Mouse (Mus musculus): ENCODE measurements around the gene Ikzf2. TPM values are rescaled to one million over a fixed set of nuclear protein-coding genes. Genes with fewer than 3 reads are reported as not detected.
A peak's percentile ranks its signal among the peaks of the same experiment; 100 is the strongest.

The Ikzf2 gene
- total RNA-seq, 2 experiments from 2014 or later = 8.9 to 10.5 TPM

DNA sequence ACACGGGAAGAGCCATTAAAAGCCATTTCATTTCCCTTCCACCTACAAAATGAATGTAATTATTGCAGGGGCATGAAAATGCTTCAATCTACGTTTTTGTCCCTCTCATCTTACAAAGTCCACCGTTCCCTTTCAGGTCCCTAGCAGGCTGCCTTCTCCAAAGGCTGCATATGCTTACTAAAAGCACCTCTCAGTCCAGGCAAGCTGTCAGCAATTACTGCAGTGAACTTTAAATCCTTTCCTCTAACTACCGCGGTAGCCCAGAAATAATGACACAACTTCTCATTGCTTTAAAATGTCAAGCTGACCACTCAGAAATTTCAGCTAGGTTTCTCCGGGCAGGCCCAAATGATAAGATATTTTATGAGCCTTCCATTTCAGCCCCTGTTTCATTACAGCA, 95.2 kb downstream of the Ikzf2 start:
- no peak for DNase-seq

DNA sequence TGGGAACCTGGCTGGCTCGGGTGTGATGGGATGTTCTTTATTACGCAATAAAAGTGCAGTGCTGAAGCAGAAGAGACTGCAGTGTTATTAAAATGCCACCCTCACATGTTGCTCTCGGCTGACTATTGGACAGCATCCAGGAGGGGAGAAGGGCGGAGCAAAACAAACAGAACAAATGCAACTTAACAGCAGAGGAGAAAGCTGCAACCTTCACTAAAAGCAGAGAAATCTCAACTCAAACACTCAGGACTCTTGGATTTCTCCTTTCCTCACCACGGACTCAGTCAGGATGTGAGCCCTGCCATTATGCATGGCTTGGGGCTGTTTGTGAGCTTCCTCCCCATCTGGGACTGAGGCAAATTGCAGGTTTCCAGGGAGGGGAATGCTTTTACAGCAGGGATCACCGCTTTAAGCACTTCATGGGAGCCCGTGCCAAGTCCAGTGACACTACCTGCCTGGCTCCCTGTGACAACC, 95.7 kb downstream of the Ikzf2 start:
- DNase-seq = peak; percentile 42 to 54

DNA sequence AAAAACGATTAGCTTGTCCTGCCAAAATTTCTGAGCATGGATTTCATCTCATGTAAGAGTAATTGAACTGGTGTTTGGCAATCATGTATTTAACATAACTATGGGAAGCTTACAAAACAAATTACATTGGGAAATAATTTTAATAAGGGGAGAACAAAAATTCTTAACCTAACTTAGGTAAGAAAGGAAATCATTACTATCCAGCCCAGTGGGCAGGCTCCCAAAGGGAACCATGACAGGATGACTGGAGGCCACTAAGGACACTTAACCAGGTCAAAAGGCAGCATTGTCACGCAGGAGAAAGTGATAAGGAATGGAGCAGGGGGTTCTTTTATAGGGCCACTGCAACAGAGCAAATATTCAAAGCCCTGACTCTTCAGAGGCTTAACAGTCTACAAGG, 101.5 kb downstream of the Ikzf2 start:
- DNase-seq = peak; percentile 35 to 59

DNA sequence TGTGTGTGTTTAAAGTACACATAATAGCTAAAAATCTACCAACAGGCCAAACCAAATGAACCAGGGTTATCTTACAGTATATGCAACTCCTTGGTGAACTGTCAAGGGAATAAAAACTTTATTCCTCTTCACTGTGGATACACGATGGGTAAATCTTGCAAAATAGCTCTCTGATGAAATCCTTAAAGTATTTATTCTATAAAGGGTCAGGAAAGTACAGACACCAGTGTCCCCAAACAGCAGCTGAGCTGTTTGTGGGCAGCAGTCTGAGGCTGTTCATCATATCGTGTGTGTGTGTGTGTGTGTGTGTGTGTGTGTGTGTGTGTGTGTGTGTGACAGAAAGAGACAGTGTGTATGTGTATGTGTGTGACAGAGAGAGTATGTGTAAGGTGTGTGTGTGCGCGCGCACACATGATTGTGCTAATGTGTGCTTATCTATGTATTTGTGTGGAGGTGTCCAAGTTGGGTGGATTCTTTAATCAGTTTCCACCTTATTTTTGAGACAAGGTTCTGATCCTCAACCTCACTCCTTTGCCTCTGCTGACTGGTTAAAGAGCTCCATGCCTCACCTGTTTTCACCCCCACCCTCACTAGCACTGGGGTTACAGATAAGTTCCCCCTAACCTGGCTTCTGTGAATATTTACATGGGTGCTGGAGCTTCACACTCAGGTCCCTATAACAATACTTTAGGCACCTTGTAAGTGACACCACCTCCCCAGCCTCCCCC, 102.9 kb downstream of the Ikzf2 start:
- no peak for DNase-seq

DNA sequence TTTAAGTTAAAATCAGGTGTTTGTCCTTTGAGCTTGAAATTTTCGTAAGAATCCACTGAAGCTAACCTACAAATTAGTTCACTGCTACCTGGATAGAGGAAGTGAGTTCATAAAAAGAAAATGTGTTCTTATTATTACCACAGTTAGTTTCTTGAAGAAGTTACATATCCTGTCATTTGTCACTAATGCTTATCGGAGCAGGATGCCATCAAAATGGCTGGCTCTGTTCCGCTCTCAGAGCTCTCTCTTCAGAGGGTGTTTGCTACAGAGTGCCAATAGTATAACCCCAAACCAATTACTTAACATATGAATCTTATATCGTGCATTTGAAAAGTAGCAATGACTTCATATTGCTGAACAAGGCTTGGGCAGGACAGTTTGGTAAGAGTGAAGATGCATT, 108.1 kb downstream of the Ikzf2 start:
- no peak for DNase-seq

DNA sequence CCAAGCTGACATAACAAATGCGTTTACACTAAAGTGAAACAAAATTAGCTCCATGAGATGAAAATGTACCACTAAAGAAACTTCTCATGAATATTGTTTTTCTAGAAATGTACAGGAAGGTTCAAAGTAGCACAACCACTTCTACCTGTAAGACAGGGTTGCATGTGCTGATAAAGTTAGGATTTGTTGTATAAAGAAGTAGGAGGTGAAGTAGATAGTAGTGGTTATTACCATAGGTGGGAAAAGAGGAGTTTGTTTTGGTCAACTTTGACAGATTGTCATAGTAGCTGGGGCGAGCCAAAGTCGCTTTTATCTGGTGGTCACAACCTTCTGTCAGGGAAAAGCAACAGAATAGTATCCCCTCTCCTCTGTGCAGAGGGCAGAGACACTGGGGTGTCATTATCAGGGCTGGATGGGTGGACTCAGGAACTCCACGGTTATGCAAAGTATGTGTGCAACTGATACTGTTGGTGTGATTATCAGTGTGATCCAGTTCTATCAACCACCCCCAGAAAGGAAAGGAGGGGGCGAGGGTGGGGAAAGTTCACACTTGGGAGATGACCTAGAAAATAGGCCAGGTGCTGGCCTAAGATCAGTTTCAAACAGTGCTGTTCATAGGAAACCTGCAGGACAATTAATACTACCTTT, 127.5 kb downstream of the Ikzf2 start:
- no peak for DNase-seq

DNA sequence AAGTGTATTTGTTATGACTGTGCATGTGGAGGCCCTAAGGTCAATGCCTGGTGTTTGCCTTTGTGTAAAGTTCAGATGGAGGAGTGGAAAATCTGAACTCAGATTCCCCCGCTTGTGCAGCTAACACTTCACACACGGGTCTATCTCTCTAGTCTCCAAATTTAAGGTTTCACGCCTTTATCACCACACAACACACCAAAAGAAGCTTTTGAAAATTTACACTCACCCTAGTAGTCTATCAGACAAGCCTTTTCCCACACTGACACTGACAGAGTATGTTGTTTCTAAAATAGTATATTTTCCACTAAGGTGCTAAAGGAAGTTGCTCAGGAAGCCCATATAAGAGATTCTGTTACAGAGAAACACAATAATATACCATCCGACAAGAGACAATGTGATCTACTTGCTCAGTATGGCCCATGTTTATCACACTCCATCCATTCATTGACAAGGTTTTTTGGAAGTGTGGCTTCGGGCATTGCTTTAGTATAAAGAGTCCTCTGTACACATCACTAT, 131.4 kb downstream of the Ikzf2 start:
- DNase-seq = no peak

DNA sequence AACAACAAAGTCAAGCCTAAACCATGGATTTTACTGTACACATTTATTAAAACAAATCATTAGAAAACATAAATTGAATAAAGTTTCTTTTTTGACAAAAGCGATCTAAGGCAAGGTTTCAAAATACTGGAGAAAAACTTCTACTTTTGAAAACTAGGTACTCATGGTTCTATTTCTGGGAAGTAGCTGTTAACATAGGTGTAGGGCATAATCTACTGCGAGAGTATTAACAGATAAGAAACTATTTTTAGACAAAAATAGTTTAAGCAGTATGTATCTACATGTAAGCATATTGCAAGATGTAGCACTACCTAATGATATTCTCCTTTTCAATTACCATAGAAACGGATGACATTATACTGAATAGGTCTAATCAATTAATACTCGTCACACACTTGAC, 137.1 kb downstream of the Ikzf2 start:
- no peak for DNase-seq

DNA sequence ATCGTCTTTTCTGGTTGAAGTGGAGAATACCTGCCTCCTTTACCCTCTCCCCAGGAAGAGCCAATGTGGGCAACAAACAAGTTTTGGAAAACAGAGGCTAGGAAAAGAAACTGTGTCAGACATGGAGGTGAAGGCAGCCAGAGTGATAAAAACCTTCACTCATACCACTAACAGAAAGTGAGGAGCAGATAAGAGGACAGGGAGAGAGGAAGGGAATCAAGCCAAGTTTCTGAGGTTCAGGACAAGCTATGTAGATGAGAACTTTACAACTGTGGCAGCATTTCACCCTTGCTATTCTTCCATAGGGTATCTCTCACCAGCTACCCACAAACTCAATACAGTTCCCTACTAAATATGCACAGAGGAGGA, 141.2 kb downstream of the Ikzf2 start:
- no peak for DNase-seq

DNA sequence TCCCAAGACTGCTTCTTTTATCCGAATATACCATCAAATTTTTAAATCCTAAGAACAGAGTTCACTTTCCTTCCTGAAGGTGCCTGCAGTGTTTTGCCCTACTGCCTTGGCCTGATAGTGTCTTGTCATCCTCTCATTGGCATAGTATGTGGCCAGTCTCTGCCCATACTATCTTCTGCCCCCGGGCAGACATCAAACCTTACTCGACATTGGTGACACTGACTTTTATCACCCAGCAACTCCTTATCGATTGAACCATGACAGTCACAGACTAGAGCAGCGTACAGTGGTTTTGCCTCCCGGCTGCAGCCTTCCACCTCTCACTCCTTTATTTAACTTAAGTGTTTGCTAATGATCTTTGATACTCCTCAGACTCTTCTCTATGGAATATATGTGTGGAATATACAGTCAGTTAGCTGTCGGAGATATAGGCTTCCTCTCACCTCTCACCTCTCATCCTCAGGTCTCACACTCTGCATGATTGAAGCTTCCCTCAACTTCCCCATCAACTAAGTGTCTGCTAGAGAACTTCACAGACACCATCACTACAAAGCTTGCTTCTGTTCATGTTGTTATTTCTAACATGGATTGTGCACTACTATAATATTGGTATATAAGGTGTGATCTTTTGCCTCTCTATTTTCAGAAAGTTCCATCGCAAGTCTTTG, 141.7 kb downstream of the Ikzf2 start:
- DNase-seq = no peak

DNA sequence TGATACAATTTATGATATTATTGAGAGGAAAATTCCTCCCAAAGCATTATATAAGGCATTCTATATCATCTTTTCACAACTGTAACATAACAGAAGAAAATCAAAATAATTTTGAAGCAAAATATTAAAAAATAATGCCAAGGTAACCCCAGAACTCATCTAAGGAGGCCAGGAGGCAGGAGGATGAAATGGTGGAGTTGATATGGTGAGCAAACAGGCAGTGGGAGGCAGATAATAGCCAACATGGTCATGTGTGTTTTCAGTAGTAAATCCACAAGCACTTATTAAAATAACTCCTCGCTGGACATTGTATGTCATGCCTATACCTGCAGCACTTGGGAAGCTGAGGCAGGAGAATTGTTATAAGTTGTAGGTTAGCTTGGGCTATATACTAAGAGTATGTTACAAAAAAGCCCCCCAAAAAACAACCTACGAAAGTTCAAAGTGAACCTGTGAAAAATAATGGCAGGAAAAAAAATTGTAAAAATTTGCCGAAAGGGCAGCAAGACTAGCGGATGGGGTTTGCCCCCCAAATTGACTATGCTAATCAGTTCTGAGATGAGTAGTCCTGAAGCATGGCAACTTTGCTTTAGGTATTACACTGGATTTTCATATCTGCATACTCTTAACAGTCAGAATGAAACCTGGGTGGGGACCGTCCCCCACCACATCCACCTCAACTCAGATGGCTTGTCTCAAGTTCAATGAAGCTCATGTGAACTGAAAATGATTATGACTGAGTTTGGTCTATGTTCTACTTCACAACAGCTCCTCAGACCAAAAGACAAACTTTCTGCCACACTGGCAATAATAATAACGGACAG, 143.1 kb downstream of the Ikzf2 start:
- DNase-seq = no peak

DNA sequence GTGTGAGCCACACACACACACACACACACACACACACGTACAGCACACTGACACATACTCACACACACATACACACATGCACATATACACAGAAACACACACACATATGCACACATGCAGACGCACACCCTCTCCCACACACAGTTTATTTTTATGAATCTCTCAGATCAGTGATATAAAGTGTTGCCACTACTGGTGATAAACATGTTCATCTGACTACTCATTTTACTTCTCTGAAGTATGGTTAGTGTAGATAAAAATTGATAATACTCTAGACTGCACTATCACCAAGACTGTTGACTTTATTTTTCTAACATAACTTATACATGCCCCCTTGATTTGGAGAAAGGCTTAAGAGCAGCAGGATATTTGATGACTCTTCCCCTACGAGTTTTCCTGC, 144.5 kb downstream of the Ikzf2 start:
- DNase-seq = no peak

DNA sequence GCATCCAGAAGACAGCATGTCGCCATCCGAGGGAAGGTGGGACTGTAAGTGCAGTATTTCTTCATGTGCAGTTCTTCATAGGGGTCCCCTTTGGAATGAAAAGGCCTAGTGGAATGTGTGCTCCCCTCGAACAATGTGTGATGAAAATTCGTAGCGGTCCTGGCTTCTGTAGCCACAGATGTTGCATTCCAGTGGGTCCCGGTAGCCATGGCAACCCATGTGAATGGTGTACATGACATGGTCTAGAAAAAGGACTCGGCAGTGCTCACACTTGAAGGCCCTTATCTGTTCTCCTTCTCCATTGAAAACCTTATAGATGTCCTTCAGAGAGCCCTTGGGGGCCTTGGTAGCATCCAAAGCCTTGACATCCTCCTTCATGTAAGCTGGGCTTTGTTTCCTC, 148.4 kb downstream of the Ikzf2 start:
- no peak for DNase-seq

DNA sequence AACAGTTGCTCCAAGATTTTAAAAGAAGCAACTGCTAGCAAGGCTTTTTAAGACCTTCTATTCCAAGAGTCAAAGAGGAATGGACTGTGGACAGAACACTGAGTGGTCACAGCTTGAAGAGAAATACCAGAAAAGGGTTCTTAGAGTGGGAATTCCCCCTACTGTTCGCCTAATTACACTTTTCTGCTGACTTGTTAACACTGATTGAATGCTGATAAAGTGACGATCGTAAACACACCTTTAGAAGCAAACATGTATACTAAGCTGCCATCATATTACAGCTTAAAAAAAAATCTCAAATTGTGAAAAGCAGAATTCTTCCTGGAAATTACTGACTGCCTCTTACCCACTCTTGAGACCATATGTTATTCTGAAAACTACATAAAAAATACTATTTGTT, 149.4 kb downstream of the Ikzf2 start:
- DNase-seq = no peak

DNA sequence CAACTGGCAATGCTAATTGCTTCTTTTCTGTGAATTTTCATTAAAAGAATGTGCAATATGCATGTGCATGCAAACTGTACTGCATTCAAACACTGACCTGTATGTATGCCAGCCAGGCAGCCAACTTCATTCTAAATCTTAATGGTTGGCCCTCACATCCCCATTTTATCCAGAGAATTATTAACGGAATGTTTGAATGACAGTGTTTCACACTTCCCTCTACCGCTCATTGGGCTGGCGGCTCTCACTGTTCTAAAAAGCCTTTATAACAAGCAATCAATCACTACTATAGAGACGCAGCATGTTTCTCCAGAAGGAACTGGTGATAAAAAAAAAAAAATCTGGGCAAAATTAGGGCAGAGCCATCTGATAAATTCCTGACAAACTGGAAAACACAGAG, 151.5 kb downstream of the Ikzf2 start:
- no peak for DNase-seq

DNA sequence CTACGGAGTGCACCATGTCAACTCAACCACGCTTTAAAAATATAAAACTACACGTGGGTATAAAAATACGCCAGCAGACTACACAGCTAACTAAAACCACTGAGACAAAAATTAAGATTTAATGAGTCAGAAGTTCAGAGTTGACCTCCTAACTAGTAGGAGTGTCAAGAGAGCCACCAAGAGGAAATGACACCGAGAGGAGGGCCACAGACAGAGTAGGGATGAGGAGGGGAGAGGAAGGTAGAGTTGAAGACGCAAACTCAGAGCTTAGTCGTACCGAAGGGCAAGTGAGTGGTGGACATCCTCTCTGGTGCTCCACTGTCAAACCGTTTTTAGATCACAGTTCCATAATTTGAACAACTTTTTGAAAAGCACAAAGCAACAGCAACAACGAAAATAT, 154.0 kb downstream of the Ikzf2 start:
- no peak for DNase-seq

DNA sequence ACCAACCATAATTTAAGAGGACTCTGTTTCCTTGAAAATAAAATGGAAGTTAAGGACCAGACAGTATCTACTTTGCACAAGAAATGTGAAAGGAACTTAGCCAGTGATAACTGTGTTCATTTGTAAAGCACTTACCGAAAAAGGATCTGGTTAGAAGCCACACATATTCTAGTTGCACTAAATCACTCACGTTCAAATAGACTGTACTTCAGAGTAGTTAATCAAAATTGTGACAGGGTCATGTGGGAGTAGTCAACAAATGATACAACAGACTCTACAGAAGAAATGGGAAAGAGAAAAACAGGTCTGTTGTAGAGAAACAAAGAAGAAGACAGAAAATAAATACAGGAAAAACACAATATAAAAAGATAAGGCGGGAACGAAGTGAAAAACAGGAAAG, 158.3 kb downstream of the Ikzf2 start:
- DNase-seq = no peak

DNA sequence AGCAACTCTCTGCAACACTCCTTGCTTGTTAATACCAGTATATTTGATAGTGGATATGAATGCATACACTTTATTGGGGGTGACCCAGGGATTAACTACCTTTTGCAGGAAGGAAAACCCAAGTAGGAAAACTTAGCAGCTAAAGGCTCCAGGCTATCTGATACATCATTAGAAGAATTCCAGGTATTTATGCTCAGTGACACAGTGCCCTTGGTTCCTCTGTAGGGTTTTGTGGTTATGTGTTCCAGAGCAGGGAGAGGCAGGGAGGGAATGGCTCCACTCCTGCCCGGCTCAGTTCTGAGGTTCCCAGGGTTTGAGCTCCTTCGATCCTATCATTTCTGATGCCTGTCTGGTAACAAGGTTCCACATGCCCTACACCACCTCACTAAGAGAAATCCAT, 165.4 kb downstream of the Ikzf2 start:
- DNase-seq = no peak

DNA sequence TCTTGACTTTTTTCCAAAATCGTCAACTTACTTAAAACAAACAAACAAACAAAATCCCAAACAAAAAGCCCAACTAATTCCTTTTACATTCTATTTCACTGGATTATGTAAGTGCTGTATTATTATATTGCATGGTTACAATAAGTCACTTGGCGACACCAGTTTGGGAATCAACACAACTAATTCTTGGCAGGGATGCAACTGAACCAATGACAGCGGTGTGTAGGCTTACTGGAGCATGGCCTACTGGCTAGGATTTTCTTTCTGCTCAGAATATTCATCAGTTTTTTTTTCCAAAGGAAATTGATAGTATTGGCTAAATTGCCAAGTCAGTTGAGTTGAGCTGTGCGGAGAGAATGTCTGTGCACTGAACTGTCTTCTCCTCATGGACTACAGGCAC, 167.7 kb downstream of the Ikzf2 start:
- DNase-seq = no peak

DNA sequence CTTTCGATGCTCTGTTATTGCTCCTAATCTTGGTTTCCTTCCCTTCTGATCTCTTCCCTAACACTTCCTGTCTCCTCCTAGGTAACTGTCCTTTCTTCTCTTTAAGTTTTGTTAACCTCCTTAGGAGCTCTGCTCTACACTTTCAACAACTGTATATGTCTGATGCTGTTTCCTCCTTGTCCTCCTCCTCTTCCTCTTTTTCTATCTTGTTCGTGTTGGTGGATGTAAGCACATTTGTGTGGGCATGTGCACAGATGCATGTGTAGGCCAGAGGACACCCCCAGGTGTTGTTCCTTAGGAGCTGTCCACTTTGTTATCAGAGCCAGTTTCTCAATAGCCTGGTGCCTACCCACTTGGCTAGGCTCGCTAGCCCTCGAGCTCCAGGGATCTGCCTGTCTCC, 169.0 kb downstream of the Ikzf2 start:
- DNase-seq = no peak

DNA sequence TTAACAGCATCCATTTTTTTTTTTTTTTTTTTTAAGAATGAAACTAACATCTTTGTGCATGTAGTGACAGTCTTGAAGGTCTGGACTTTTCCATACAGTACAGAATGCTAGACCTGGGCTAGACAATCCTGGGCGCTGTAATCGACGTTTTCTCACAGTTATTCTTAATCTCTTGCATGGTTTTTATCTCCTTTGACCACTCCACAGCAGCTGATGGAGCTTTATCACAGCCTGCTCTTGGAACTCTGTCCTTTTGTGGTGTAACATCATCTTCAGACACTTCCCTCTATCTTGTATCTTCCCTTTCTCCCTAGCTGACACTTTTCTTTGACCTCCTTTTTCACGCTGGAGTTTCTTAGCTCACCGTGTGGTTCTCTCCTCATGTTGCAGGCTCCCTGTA, 170.9 kb downstream of the Ikzf2 start:
- no peak for DNase-seq

DNA sequence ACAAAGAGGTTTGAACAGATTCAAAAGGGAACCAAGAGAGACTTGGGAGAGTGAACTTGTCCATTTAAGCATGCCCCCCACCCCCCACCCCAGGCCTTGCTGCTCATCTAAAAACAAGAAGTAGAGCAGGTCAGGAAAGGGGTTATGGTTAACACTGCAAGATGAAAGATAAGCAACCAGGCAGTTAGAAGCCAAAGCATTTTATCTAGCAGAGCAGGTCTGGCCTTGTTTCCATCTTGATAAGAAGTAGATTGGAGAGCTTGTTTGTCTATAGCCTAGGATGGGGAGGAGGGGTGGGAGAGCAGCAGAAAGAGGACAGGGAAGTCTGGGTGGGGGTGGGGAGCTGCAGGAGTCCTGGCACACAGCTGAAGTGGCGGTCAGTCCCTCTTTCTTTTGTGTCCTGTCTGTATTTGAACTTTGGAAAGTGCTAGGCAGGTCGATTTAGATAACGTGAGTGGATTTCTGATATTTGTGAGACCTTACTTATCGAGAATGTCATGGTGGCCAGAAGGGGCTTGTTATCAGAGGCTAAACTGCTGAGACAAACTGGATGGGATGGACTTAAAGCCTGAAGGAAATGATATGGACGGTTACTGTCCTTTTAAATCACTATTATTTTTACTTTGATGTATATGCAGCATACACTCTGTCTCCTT, 173.3 kb downstream of the Ikzf2 start:
- DNase-seq = no peak
